Mouse (Mus musculus) CH12.LX (cell line): ENCODE measurements around the gene Mctp1.

ENCODE experiments used
- CTCF ChIP-seq, 2 experiments: IDR thresholded peaks in 1 of 2; conservative IDR thresholded peaks in 1 of 2; 2 replicates each; pipeline ENCODE4 v1.5.1; 2011 to 2012; ENCODE audit warnings: low read depth in 2 of 2, low read length in 2 of 2, improper control_type of control experiment in 1 of 2, inconsistent platforms in 1 of 2, mild to moderate bottlenecking in 1 of 2, moderate library complexity in 1 of 2
- ETS1 ChIP-seq: conservative IDR thresholded peaks from 2 replicates; pipeline ENCODE4 v1.6.1; 2012; ENCODE audit warnings: low read depth, mild to moderate bottlenecking, inconsistent platforms, low read length, improper control_type of control experiment, moderate library complexity
- JUND ChIP-seq: conservative IDR thresholded peaks from 2 replicates; pipeline ENCODE4 v1.6.1; 2011; ENCODE audit warnings: low read depth, low read length, improper control_type of control experiment
- MAFK ChIP-seq: IDR thresholded peaks from 2 replicates; pipeline ENCODE4 v1.6.1; 2011; ENCODE audit warnings: low read length, improper control_type of control experiment; ENCODE audit not compliant: insufficient replicate concordance
- MAX ChIP-seq: IDR thresholded peaks from 2 replicates; pipeline ENCODE4 v1.6.1; 2011; ENCODE audit warnings: low read length, improper control_type of control experiment
- MAZ ChIP-seq: IDR thresholded peaks from 2 replicates; pipeline ENCODE4 v1.6.1; 2012; ENCODE audit warnings: low read depth, mild to moderate bottlenecking, inconsistent platforms, low read length, improper control_type of control experiment, moderate library complexity
- POLR2A ChIP-seq: IDR thresholded peaks from 2 replicates; pipeline ENCODE4 v1.6.1; 2011; ENCODE audit warnings: low read depth, mild to moderate bottlenecking, improper control_type of control experiment, low read length
- TCF12 ChIP-seq: IDR thresholded peaks from 2 replicates; pipeline ENCODE4 v1.6.1; 2014; ENCODE audit warnings: low read depth, mild to moderate bottlenecking, inconsistent platforms, low read length, improper control_type of control experiment
- USF1 ChIP-seq: IDR thresholded peaks from 2 replicates; pipeline ENCODE4 v1.6.1; 2014; ENCODE audit warnings: low read depth, mild to moderate bottlenecking, inconsistent platforms, low read length, improper control_type of control experiment
- ZKSCAN1 ChIP-seq: IDR thresholded peaks from 2 replicates; pipeline ENCODE4 v1.6.1; 2012; ENCODE audit warnings: low read depth, inconsistent platforms, low read length, improper control_type of control experiment, borderline replicate concordance
- ZNF384 ChIP-seq: IDR thresholded peaks from 2 replicates; pipeline ENCODE4 v1.6.1; 2012; ENCODE audit warnings: low read depth, low read length, improper control_type of control experiment, inconsistent platforms

DNA sequence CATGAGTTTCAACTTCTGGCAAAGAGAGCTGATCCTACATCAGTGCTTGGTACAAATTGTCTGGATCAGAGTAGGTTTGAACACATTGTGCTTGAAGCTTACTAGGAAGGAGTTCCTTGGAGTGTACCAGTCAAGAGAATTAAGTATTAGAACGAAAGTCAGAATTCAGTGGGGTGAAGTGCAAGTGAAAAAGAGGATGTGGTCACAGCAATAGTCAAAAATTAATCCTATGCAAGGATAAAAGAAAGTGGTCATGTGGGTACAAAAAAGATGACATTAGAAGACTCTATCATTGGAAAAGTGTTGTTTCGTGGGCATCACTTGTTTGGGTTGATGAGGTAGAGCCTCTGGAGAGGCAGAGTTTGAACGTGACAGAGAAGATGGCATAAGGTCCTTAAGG, 8.8 kb downstream of the Mctp1 start:
- TF ChIP-seq JUND (no peak), TCF12 (no peak), POLR2A (no peak), USF1 (no peak), MAFK (no peak), ETS1 (no peak), CTCF (conservative IDR thresholded peaks at IDR 0.05 in 1 of 2, IDR thresholded peaks at IDR 0.05 in 1 of 2; ENCODE audit: low read depth in 2 of 2, low read length in 2 of 2) (no peak), ZNF384 (no peak), MAX (no peak), ZKSCAN1 (no peak), MAZ (no peak)
